Mouse (Mus musculus) kidney, postnatal 36 days (tissue): ENCODE measurements around the gene Dnm3.

Experiments used
- DNase-seq, 2 experiments: peaks; one replicate each; pipeline ENCODE4 v3.0.0; 2021 to 2022; ENCODE audit warnings: mixed read lengths in 2 of 2

The Dnm3 gene

GRCm38 (mm10) chr1:162015247-162015862 lies 462.5 kb downstream of the Dnm3 start:
- no peak for DNase-seq

GRCm38 (mm10) chr1:162013561-162013960 lies 464.3 kb downstream of the Dnm3 start:
- DNase-seq: no peak

GRCm38 (mm10) chr1:162011523-162012245 lies 466.1 kb downstream of the Dnm3 start:
- DNase-seq: no peak

- DNase-seq: no peak
These were observed 468.7 kb downstream of the Dnm3 start for GRCm38 (mm10) chr1:162009086-162009485.

- DNase-seq: no peak
These were observed 469.2 kb downstream of the Dnm3 start for GRCm38 (mm10) chr1:162008631-162009067.

- no peak for DNase-seq
These were observed 469.6 kb downstream of the Dnm3 start for GRCm38 (mm10) chr1:162008208-162008607.

GRCm38 (mm10) chr1:162006109-162006508 lies 471.7 kb downstream of the Dnm3 start:
- DNase-seq: no peak

GRCm38 (mm10) chr1:162004821-162005770 lies 472.7 kb downstream of the Dnm3 start:
- peak; percentile 61 to 75 for DNase-seq

- no peak for DNase-seq
These were observed 473.4 kb downstream of the Dnm3 start for GRCm38 (mm10) chr1:162004518-162004780.

- no peak for DNase-seq
These were observed 473.9 kb downstream of the Dnm3 start for GRCm38 (mm10) chr1:162003729-162004517.

GRCm38 (mm10) chr1:162001328-162001727 lies 476.5 kb downstream of the Dnm3 start:
- DNase-seq: no peak

GRCm38 (mm10) chr1:161999882-162000371 lies 477.9 kb downstream of the Dnm3 start:
- peak; percentile 53 to 63 for DNase-seq

GRCm38 (mm10) chr1:161999338-161999737 lies 478.5 kb downstream of the Dnm3 start:
- DNase-seq: no peak

GRCm38 (mm10) chr1:161998781-161999180 lies 479.1 kb downstream of the Dnm3 start:
- no peak for DNase-seq

GRCm38 (mm10) chr1:161992389-161992788 lies 485.4 kb downstream of the Dnm3 start:
- DNase-seq: no peak

GRCm38 (mm10) chr1:161991846-161992245 lies 486.0 kb downstream of the Dnm3 start:
- DNase-seq: no peak

GRCm38 (mm10) chr1:161990684-161991578 lies 486.9 kb downstream of the Dnm3 start:
- DNase-seq: no peak

- peak in 1 of 2 experiments; percentile 43 for DNase-seq
These were observed 493.8 kb downstream of the Dnm3 start for GRCm38 (mm10) chr1:161983979-161984566.

GRCm38 (mm10) chr1:161983451-161983850 lies 494.4 kb downstream of the Dnm3 start:
- no peak for DNase-seq

GRCm38 (mm10) chr1:161980626-161981298 lies 497.1 kb downstream of the Dnm3 start:
- peak in 1 of 2 experiments; percentile 62 for DNase-seq
